Mouse (Mus musculus) embryonic facial prominence, embryonic 11.5 days (tissue): ENCODE results near the gene Dcaf15. TPM values are rescaled to one million over a fixed set of nuclear protein-coding genes. Genes with fewer than 3 reads are reported as not detected.

Source experiments
- ATAC-seq: fragments of 200-750 bp; cut with Nextera tagmentation; replicated peaks from 2 replicates; pipeline ENCODE4 v1.8.0; 2017; ENCODE audit warnings: low read depth; ENCODE audit not compliant: insufficient number of reproducible peaks, low FRiP score, low TSS enrichment
- DNase-seq: peaks from one replicate; pipeline ENCODE4 v3.0.0-alpha.2; 2015; ENCODE audit warnings: low spot score
- H3K27ac ChIP-seq: fragments of 300-500 bp; sonication (generic); replicated peaks from 2 replicates; pipeline ENCODE4 v1.5.1; 2014; ENCODE audit warnings: mild to moderate bottlenecking, low read depth, low read length, control low read depth
- H3K27me3 ChIP-seq: fragments of 300-500 bp; sonication (generic); 2 replicates; pipeline ENCODE4 v1.6.1; 2014; ENCODE audit warnings: mild to moderate bottlenecking, low read length, moderate library complexity, mixed read lengths; ENCODE audit not compliant: control insufficient read depth, insufficient read depth
- H3K36me3 ChIP-seq: fragments of 300-500 bp; sonication (generic); replicated peaks from 2 replicates; pipeline ENCODE4 v1.6.1; 2014; ENCODE audit warnings: low read depth, mild to moderate bottlenecking, low read length, moderate library complexity, mixed read lengths; ENCODE audit not compliant: control insufficient read depth, insufficient read depth
- H3K4me1 ChIP-seq: fragments of 300-500 bp; sonication (generic); 2 replicates; pipeline ENCODE4 v1.6.1; 2014; ENCODE audit warnings: low read length, mixed read lengths; ENCODE audit not compliant: control insufficient read depth, insufficient read depth
- H3K4me2 ChIP-seq: fragments of 300-500 bp; sonication (generic); 2 replicates; pipeline ENCODE4 v1.6.1; 2014; ENCODE audit warnings: low read depth, mild to moderate bottlenecking, control low read depth, low read length, moderate library complexity
- H3K4me3 ChIP-seq: fragments of 300-500 bp; sonication (generic); 2 replicates; pipeline ENCODE4 v1.5.1; 2014; ENCODE audit warnings: low read depth, low read length, control low read depth
- H3K9ac ChIP-seq: fragments of 300-500 bp; sonication (generic); replicated peaks from 2 replicates; pipeline ENCODE4 v1.6.1; 2014; ENCODE audit warnings: mild to moderate bottlenecking, control low read depth, low read length
- H3K9me3 ChIP-seq: fragments of 300-500 bp; sonication (generic); replicated peaks from 2 replicates; pipeline ENCODE4 v1.6.1; 2016; ENCODE audit warnings: mild to moderate bottlenecking, low read length, inconsistent platforms, mixed read lengths; ENCODE audit not compliant: control insufficient read depth
- WGBS: fragments of 180-500 bp; shearing (Covaris S2); extraction: QIAGEN DNeasy Blood & Tissue Kit; methylation state at CpG from one replicate; pipeline ENCODE4 v1.1.7; 2014; 5-methylcytosine and 5-hydroxymethylcytosine counted together
- polyA plus RNA-seq: library from polyadenylated mRNA; unstranded; fragments of >200 nt; fragmentation: Nextera tagmentation; extraction: Ambion mirVana; gene quantifications from 2 replicates; pipeline ENCODE4 v1.2.1, GENCODE M21; 2014

Dcaf15 gene
- polyA plus RNA-seq, 1 experiment from 2014 or later, result 9.8 TPM

DNA sequence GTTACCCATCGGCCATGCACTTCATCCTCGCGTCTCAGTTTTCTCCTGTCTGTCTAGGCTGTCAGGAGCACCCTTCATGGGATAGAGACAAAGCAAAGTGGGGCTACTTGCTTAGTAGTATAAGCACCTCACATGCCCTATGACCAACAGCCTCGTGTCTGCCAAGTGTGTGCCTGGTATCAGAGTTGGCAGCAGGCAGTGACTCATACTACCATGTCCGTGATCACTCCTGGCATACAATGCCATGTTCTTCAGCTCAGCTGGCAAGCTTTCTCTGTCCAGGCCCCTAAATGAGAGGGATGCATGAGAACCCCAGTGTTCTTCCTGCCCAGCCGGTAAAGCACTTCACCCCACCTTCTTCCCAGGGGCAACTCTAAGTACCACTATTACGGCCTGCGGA lies 14.0 kb downstream of the Dcaf15 start:
- no peak overlapping the region for H3K9ac ChIP-seq
- H3K27me3 ChIP-seq, result no peaks in the 10 kb centered on the region
- H3K4me3 ChIP-seq, result no peak overlapping the region
- H3K4me2 ChIP-seq, result no peak overlapping the region
- no peaks in the 10 kb centered on the region for H3K9me3 ChIP-seq
- 91% methylated on average over 8 of the region's 8 CpGs for WGBS
- no peak for ATAC-seq
- peaks cover 8% of the 10 kb centered on the region for H3K36me3 ChIP-seq
- DNase-seq, result no peak
- no peaks in the 10 kb centered on the region for H3K4me1 ChIP-seq
- H3K27ac ChIP-seq, result no peak overlapping the region

DNA sequence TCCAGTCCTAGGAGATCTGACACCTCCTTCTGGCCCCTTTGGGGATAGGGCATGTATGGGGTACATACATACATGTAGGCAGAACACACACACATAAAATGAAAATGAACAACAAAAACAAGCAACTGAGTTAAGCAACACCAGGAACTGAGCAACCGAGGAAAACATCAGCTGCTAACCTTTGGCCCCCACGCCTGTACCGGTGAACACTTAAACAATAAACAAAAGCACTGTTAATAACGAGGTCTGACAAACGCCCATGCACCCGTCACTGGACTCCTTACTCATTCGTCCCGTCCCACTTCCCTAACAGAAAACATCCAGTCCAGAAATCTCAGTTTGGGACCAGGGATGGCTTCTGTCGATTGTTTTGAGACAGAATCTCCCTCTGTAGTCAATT lies 15.3 kb downstream of the Dcaf15 start:
- ATAC-seq, result no peak
- H3K9ac ChIP-seq, result no peak overlapping the region
- no peak overlapping the region for H3K27ac ChIP-seq
- no peaks in the 10 kb centered on the region for H3K4me1 ChIP-seq
- no peak overlapping the region for H3K4me3 ChIP-seq
- H3K4me2 ChIP-seq, result no peak overlapping the region
- 75% methylated on average over 9 of the region's 9 CpGs for WGBS
- H3K9me3 ChIP-seq, result no peaks in the 10 kb centered on the region
- H3K36me3 ChIP-seq, result peaks cover 8% of the 10 kb centered on the region
- DNase-seq, result no peak
- no peaks in the 10 kb centered on the region for H3K27me3 ChIP-seq

DNA sequence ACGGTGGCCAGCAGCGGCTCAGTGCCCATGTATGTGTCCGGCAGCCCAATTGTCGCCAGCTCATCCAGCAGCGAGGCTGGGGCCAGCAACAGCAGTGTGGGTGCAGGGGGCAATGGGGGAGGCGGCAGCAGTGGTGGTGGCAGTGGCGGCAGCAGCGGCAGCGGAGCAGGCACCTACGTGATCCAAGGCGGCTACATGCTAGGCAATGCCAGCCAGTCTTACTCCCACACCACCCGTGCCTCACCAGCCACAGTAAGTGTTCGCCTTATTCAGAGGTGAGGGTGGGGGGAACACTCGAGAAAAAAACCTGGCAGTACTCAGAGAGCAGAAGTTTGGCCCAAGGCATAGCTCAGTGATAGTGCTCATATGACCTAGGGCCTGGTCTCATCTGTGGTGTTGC lies 16.7 kb downstream of the Dcaf15 start:
- Histone ChIP-seq H3K4me2 (no peak overlapping the region), H3K27ac (no peak overlapping the region), H3K9me3 (no peaks in the 10 kb centered on the region), H3K4me3 (no peak overlapping the region), H3K36me3 (peaks cover 6% of the 10 kb centered on the region), H3K4me1 (no peaks in the 10 kb centered on the region), H3K27me3 (no peaks in the 10 kb centered on the region), H3K9ac (no peak overlapping the region)
- WGBS, result 93% methylated on average over 14 of the region's 14 CpGs
- ATAC-seq, result no peak
- DNase-seq, result no peak

DNA sequence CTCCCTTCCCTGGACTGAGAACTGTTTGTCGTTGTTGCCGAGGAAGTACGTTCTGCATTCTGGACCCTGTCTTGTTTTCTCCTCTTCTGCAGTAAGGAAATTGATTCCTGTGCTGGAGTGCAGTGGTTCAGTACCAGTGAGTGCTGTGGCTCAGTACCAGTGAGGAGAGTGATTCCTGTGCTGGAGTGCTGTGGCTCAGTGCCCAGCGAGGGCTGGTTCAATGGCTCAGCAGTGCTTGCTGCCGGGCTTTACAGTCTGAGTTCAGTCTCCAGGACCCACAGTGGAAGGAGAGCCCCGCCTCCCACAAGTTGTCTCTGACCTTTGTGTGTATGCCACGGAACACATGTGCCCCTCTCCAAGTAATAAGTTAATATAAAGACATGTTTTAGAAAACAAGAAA lies 17.4 kb downstream of the Dcaf15 start:
- Histone ChIP-seq H3K9me3 (no peaks in the 10 kb centered on the region), H3K9ac (no peak overlapping the region), H3K4me2 (no peak overlapping the region), H3K4me3 (no peak overlapping the region), H3K27me3 (no peaks in the 10 kb centered on the region), H3K36me3 (peaks cover 8% of the 10 kb centered on the region), H3K27ac (no peak overlapping the region), H3K4me1 (no peaks in the 10 kb centered on the region)
- WGBS, result 88% methylated on average over 7 of the region's 7 CpGs
- DNase-seq (no peak), ATAC-seq (no peak)

DNA sequence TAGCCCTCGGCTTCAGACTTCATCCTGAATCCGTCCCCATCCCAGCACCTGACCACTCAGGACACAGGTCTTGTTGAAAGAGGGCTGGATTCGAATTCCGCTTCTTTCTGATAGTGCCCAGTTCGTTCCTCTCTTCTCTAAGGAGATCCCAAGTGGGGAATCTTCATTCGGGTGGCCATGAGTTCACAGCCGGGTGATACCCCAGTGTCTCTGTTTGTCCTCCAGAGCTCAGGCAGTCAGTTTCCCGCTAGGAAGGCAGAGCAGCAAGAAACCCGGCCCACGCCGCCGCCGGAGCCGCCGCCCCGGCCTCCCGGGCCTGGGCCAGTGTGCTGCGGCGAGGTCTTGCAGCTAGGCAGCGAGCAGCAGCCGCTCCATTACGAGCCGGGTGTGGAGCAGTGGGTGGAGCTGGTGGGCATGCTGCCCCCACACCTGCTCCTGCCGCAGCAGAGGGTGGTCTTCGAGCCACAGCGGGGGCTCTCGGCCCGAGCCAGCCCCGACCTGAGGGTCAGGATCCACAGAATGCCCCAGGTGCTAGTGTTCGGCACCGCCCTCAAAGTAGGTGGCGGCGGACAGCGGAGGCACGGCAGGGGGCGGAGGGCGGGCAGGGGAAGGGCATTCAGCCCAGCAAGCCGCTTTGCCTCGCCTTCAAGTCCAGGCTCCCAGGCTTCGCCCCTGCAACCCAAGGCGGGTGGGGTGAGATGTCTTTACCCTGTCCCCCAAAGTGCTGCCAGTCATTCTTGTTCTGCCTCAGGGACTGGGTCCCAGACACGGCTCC lies 20.0 kb downstream of the Dcaf15 start:
- Histone ChIP-seq H3K27me3 (no peaks in the 10 kb centered on the region), H3K4me2 (no peak overlapping the region), H3K36me3 (peaks cover 8% of the 10 kb centered on the region), H3K9me3 (no peaks in the 10 kb centered on the region), H3K4me1 (no peaks in the 10 kb centered on the region), H3K27ac (no peak overlapping the region), H3K4me3 (no peak overlapping the region), H3K9ac (no peak overlapping the region)
- WGBS, result 39% methylated on average over 36 of the region's 42 CpGs
- no peak for ATAC-seq
- DNase-seq, result no peak

DNA sequence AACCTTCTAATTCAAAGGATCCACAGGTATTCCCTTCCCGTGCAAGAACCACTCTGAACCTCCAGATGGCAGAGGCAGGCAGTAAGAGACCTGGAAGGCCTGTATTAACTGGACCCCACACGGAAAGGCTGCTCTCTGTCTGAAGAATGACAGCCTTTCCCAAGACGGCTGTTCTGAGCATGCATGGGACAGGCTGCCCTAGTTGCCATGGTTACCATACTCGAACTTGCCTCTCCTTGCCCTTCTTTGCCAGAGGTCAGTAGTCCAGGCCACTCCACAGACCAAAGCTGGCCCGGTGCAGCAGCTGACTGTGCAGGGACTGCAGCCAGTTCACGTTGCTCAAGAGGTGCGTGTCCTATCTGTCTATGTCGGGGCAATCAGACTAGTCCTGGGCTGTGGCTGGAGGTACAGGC lies 20.7 kb downstream of the Dcaf15 start:
- Histone ChIP-seq H3K36me3 (peaks cover 8% of the 10 kb centered on the region), H3K9ac (no peak overlapping the region), H3K27ac (no peak overlapping the region), H3K4me1 (no peaks in the 10 kb centered on the region), H3K4me3 (no peak overlapping the region), H3K9me3 (no peaks in the 10 kb centered on the region), H3K4me2 (no peak overlapping the region), H3K27me3 (no peaks in the 10 kb centered on the region)
- WGBS, result 27% methylated on average over 8 of the region's 8 CpGs
- peak; percentile 33 for DNase-seq
- peak; percentile 54; the same call in 1 of the 2 replicates for ATAC-seq

DNA sequence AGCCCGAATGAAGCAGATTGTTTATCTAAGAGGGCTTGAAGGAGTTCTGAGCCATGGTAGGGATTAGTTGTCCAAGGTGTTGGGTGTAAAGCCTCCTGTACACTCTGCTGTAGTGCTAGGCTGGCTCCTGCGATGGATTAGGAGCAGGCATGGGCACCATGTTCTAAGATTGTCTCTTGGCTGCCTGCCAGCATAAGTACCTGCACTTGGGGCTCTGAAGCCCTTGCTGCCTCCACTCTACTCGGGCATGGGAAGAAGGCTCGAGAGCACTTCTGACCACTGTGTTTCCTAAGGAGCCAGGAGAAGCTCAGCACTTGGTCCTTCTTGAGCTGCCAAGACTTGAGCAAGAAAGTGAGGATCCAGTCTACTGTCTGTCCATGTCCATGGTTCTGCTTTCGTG lies 25.4 kb downstream of the Dcaf15 start:
- no peak overlapping the region for H3K4me3 ChIP-seq
- no peak overlapping the region for H3K27ac ChIP-seq
- H3K4me1 ChIP-seq, result no peaks in the 10 kb centered on the region
- peaks cover 3% of the 10 kb centered on the region; the same call in 1 of the 2 replicates for H3K36me3 ChIP-seq
- no peak for DNase-seq
- WGBS, result 90% methylated on average over 5 of the region's 5 CpGs
- H3K9me3 ChIP-seq, result no peaks in the 10 kb centered on the region
- no peak overlapping the region for H3K9ac ChIP-seq
- ATAC-seq, result no peak
- H3K27me3 ChIP-seq, result no peaks in the 10 kb centered on the region
- no peak overlapping the region for H3K4me2 ChIP-seq

DNA sequence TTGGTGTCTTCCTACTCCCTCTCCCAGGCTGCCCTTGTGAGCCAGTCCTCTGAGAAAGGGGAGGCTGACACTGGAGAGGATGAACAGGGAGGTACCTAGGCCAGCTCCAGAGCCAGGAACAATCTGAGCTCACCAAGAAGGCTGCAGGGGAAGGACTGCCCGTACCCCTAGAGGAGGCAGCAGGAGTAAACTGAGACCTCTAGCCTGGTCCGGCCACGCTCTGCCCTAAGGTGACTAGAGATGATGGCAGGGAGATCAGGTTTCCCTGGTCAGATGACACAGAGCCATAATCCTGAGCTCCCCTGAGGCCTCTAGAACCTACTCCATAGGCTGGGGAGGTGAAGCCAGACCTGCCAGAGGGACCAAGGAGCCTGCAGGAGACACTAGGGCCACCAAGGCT lies 27.7 kb downstream of the Dcaf15 start:
- no peak for ATAC-seq
- Histone ChIP-seq H3K9me3 (no peaks in the 10 kb centered on the region), H3K9ac (no peak overlapping the region), H3K36me3 (no peaks in the 10 kb centered on the region), H3K27me3 (no peaks in the 10 kb centered on the region), H3K4me2 (no peak overlapping the region), H3K27ac (no peak overlapping the region), H3K4me1 (no peaks in the 10 kb centered on the region), H3K4me3 (no peak overlapping the region)
- 47% methylated on average over 3 of the region's 3 CpGs for WGBS
- DNase-seq, result no peak
